Mouse (Mus musculus): ENCODE measurements around the gene Elovl5.
A peak's percentile ranks its signal among the peaks of the same experiment; 100 is the strongest.

Gene Elovl5

DNA sequence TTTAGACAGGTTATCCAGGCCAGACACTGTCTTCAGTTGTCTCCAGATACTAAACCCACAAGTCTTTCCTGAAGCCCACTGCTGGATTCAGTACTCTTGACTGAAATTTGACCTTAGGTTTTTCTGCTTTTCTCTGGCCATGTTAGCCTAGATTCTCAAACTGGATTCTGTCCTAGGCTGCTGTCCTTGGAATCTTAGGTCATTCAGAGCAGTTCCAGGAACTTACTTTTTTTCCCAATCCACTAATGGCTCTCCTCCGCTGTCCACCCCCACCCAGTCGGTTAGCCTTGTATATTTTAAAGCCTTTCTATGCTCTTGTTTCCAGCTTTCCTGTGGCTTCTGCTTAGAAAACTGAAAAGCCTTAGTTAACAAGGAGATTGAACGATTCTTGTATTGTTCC, 37.8 kb downstream of the Elovl5 start:
- no peak for DNase-seq (ENCODE audit: low read depth, low spot score)

DNA sequence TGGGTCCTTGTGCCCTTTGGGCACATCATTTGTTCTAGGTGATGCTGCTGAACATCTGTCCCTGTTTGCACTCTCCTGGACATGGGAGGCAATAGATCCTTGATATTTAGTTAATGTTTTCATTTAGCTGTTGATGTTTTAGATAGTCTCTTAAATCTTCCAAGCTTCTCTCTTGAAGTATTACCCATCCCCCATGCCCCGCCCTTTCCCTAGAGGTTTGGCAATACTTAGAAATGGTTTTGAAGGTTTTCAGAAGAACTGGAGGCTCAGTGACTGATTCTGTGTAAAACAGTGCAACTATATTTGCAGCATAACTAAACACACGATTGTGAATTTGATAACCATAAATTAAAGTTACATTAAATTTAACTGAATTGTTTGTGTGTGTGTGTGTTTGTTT, 38.3 kb downstream of the Elovl5 start:
- DNase-seq (ENCODE audit: low read depth, low spot score), result no peak

GRCm38 (mm10) chr9:77955964-77956363, 38.8 kb downstream of the Elovl5 start:
- no peak for DNase-seq (ENCODE audit: low read depth, low spot score)

GRCm38 (mm10) chr9:77958327-77958726, 41.2 kb downstream of the Elovl5 start:
- no peak for DNase-seq (ENCODE audit: low read depth, low spot score)

DNA sequence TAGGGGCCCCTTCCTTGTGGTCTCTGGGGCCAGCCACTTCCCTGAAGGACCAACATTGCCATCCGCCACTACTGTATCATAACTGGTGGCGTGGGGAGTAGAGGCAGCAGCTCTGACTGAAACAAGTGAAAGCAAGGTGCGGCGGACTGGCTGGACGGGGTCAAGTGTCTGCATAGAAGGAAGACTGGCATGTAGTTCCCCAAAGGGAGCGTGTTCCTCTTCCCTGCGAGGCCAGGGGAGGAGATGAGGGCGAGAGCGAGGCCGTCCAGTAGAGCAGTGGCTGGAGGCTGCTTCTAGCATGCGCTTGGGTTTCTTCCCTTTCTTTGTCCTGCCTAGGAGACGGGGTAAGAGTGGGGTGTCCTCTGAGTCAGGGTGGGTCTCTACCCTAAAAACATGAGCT, 42.6 kb downstream of the Elovl5 start:
- DNase-seq (ENCODE audit: low read depth, low spot score), result no peak

DNA sequence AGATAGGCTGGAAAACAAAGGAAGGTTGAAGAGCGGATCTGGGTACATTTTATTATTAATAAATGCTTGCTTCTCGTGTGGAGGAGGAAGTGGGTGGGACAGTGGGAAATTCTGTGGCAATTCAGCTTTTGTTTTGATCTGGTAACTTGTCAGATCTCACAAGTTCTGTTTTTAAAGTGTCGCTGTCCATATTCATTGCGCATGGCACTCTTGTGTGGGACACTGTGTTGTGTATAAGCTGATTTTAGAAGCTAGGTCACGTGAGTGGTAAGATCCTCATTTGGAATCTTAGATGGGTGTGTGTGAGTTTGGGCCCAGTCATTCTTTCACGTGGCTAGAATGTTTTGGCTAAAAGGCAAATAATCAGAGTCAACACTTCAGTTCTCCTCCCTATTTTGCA, 44.2 kb downstream of the Elovl5 start:
- no peak for DNase-seq (ENCODE audit: low read depth, low spot score)

GRCm38 (mm10) chr9:77964084-77964483, 46.9 kb downstream of the Elovl5 start:
- DNase-seq (ENCODE audit: low read depth, low spot score), result no peak

DNA sequence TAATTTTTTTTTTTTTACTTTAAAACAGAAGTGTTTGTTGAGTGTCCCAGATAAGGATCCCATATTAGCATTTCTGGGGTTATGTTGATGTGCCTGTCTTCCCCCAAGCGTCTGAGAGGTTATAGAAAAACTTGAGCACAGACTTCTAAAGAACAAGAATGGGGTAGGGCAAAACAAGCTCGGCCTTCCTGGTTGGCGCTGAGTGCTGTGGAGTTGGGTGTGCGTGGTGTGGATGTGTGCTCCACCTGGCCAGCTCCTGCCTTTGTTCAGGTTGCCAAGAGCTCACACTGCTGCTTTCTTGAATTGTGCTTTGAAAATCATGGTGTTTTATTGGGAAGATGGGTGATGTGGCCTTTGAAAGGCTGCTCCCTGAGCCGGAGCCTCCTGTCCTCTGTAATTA, 48.1 kb downstream of the Elovl5 start:
- no peak for DNase-seq (ENCODE audit: low read depth, low spot score)

- DNase-seq (ENCODE audit: low read depth, low spot score), result no peak
These were observed 48.8 kb downstream of the Elovl5 start for GRCm38 (mm10) chr9:77965768-77966552.

GRCm38 (mm10) chr9:77966861-77967260, 49.7 kb downstream of the Elovl5 start:
- DNase-seq (ENCODE audit: low read depth, low spot score), result no peak

DNA sequence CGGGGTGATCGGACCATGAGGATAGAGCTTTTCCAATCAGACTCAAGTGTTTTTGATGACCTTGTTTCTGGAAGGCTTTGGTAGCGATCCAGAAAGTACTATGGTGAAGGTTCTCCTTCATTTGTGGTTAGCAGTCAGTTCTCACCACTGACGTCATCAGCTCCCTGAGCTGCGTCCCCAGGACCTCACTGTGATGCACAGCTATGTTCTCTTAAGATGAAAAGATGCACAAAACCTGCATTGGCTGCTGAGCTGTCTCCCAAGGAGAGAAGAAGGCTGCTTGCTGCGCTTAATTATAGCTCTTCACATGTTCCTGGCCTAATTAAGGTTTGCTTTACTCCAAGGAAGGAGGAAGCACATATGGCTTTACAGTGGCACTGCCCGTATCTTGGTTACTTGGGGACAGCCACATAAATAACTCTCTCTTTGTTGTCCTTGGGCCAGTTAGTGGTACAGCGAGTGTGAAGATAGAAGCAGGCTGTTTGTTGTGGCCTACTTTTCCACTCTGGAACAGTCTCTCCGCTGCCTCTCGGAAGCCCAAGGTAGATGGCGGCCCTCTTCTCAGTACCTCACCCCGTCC, 50.5 kb downstream of the Elovl5 start:
- DNase-seq (ENCODE audit: low read depth, low spot score), result peak; percentile 10

- no peak for DNase-seq (ENCODE audit: low read depth, low spot score)
These were observed 52.2 kb downstream of the Elovl5 start for GRCm38 (mm10) chr9:77969192-77969953.

GRCm38 (mm10) chr9:77979000-77979399, 61.8 kb downstream of the Elovl5 start:
- no peak for DNase-seq (ENCODE audit: low read depth, low spot score)

DNA sequence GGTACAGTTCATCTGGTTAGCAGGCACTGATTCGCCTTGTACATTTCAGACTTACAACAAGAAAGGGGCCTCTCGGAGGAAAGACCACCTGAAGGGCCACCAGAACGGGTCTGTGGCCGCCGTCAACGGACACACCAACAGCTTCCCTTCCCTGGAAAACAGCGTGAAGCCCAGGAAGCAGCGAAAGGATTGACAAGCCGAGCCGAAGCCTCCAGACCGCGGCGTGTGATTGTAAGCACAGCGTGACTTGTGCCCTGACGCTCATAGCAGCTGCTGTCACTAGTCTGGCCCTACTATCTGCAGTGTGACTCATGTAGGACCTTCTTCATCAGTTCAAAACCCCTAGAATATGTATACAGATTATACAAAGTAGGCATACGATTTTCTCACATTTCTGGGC, 65.5 kb downstream of the Elovl5 start:
- DNase-seq (ENCODE audit: low read depth, low spot score), result no peak

DNA sequence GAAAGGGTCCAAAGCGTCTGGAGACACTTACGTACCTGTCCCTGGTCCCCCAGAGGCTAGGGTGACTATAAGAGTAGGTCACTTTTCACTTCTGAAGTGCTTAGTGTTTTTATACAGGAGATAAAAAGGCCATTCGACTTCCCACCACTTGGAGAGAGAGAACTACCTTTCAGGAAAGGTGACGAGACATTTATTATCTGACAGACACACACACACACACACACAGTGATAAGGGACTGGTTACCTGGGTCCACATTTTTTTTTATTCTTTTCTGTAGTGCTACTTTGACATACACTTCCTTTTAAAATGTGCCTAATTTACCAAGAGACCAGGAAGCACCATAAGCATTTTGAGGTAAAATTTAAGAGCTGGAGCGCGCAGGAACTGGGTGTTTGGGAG, 66.4 kb downstream of the Elovl5 start:
- DNase-seq (ENCODE audit: low read depth, low spot score), result no peak

GRCm38 (mm10) chr9:77986153-77986795, 69.1 kb downstream of the Elovl5 start:
- DNase-seq (ENCODE audit: low read depth, low spot score), result no peak

GRCm38 (mm10) chr9:77989626-77990025, 72.5 kb downstream of the Elovl5 start:
- no peak for DNase-seq (ENCODE audit: low read depth, low spot score)

GRCm38 (mm10) chr9:77990278-77990677, 73.1 kb downstream of the Elovl5 start:
- DNase-seq (ENCODE audit: low read depth, low spot score), result no peak

- DNase-seq (ENCODE audit: low read depth, low spot score), result no peak
These were observed 74.5 kb downstream of the Elovl5 start for GRCm38 (mm10) chr9:77991650-77992049.

- no peak for DNase-seq (ENCODE audit: low read depth, low spot score)
These were observed 75.1 kb downstream of the Elovl5 start for GRCm38 (mm10) chr9:77992276-77992675.

GRCm38 (mm10) chr9:77993101-77993500, 75.9 kb downstream of the Elovl5 start:
- no peak for DNase-seq (ENCODE audit: low read depth, low spot score)

All from brain, embryonic 18.5 days (tissue).